Mouse (Mus musculus) hindbrain, embryonic 15.5 days (tissue): Measurements from ENCODE around the gene Mief2. TPM values are rescaled to one million over a fixed set of nuclear protein-coding genes. Genes with fewer than 3 reads are reported as not detected.

ENCODE experiments used
- ATAC-seq: fragments of 200-750 bp; cut with Nextera tagmentation; 2 replicates; pipeline ENCODE4 v1.8.0; 2017; ENCODE audit warnings: low read depth, moderate number of reproducible peaks, moderate TSS enrichment; ENCODE audit not compliant: low FRiP score
- H3K27ac ChIP-seq: fragments of 300-500 bp; sonication (generic); replicated peaks from 2 replicates; pipeline ENCODE4 v1.5.1; 2015; ENCODE audit warnings: mild to moderate bottlenecking, inconsistent platforms
- H3K27me3 ChIP-seq: fragments of 300-500 bp; sonication (generic); 2 replicates; pipeline ENCODE4 v1.6.1; 2015; ENCODE audit warnings: control low read depth, inconsistent platforms
- H3K36me3 ChIP-seq: fragments of 300-500 bp; sonication (generic); 2 replicates; pipeline ENCODE4 v1.6.1; 2015; ENCODE audit warnings: control low read depth, inconsistent platforms
- H3K4me1 ChIP-seq: fragments of 300-500 bp; sonication (generic); replicated peaks from 2 replicates; pipeline ENCODE4 v1.6.1; 2015; ENCODE audit warnings: control low read depth, inconsistent platforms
- H3K4me2 ChIP-seq: fragments of 300-500 bp; sonication (generic); 2 replicates; pipeline ENCODE4 v1.6.1; 2015; ENCODE audit warnings: moderate library complexity, mild to moderate bottlenecking, inconsistent platforms
- H3K4me3 ChIP-seq: fragments of 300-500 bp; sonication (generic); 2 replicates; pipeline ENCODE4 v1.5.1; 2015; ENCODE audit warnings: mild to moderate bottlenecking, inconsistent platforms
- H3K9ac ChIP-seq: fragments of 300-500 bp; sonication (generic); 2 replicates; pipeline ENCODE4 v1.6.1; 2015; ENCODE audit warnings: inconsistent platforms
- H3K9me3 ChIP-seq: fragments of 300-500 bp; sonication (generic); 2 replicates; pipeline ENCODE4 v1.6.1; 2016; ENCODE audit warnings: control low read depth, inconsistent platforms
- WGBS: fragments of 180-500 bp; shearing (Covaris S2); methylation state at CpG from one replicate; pipeline ENCODE4 v1.1.7; 2015; 5-methylcytosine and 5-hydroxymethylcytosine counted together
- polyA plus RNA-seq: library from polyadenylated mRNA; unstranded; fragments of >200 nt; fragmentation: Nextera tagmentation; extraction: Ambion mirVana; gene quantifications from 2 replicates; pipeline ENCODE4 v1.2.1, GENCODE M21; 2015

The Mief2 gene
- polyA plus RNA-seq, 1 experiment from 2014 or later: 27.0 TPM

DNA sequence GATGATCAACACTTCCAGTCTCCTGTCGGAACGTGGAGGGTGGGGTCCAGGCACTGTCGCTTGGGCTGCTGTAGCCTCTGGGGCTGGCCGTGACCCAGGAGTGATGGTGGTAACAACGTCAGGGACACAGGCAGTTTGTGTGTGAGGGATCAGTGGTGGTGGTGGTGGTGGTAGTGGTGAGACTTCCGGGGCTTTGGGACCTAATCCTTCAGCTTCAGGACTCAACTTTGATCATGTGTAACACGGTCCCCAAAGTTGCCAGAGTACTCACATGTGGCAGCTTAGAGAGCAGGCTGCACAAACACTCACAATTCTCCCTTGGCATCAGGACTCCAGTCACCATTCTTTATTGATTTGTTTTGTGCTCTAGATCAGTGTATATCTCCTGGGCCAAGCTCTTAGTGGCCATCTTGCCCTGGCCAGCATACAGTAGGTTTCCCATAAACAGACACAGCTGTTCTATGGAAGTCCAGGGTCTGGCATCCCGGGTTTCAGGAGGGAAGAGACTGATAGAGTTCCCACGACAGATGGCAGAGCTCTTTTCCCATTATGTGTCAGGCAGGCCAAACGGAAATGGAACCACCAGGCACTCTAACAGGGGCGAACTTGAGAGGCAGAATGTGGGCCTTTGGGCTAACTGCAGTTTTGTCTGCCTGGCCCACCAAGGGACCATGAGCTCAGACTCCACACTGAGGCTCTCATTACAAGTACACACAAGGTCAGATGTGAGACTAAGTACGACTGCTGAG, 632 bp upstream of the Mief2 start:
- Histone ChIP-seq H3K4me3 (peak overlapping the region; percentile 69), H3K9ac (peak overlapping the region; percentile 77), H3K36me3 (peaks cover 37% of the 10 kb centered on the region), H3K9me3 (no peaks in the 10 kb centered on the region), H3K27me3 (no peaks in the 10 kb centered on the region), H3K4me1 (peaks cover 36% of the 10 kb centered on the region), H3K27ac (peak overlapping the region; percentile 92), H3K4me2 (peak overlapping the region; percentile 77)
- 5% methylated on average over 12 of the region's 12 CpGs for WGBS
- peak; percentile 23; the same call in 1 of the 2 replicates for ATAC-seq

DNA sequence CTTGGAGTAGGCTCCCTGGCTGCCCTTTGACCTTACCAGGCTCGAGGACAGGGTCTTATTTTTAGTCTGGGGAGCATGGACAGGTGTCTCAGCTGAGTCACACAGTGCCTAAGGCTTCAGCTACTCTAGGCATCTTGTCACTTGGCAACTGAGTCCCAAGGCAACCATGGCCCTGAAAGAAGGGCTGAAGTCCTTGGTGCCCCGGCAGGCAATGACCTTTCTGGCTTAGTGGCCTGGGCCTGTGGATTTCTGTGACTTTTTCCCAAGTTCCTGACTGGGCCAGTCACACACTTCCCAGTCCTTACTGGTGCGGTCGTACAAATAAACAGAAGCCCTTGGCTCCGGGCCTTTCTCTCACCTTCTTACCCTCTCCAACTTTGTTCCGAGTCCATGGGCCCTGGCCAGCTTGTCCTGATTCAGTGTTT, 1.0 kb downstream of the Mief2 start:
- WGBS: 74% methylated on average over 6 of the region's 6 CpGs
- Histone ChIP-seq H3K4me3 (peak overlapping the region; percentile 69), H3K9ac (peak overlapping the region; percentile 61), H3K27ac (no peak overlapping the region), H3K4me1 (peaks cover 36% of the 10 kb centered on the region), H3K36me3 (peaks cover 27% of the 10 kb centered on the region), H3K27me3 (no peaks in the 10 kb centered on the region), H3K4me2 (peak overlapping the region; percentile 77), H3K9me3 (no peaks in the 10 kb centered on the region)
- ATAC-seq: no peak

- Histone ChIP-seq H3K36me3 (peaks cover 21% of the 10 kb centered on the region), H3K27me3 (no peaks in the 10 kb centered on the region), H3K4me2 (no peak overlapping the region), H3K9me3 (no peaks in the 10 kb centered on the region), H3K4me1 (peaks cover 33% of the 10 kb centered on the region), H3K4me3 (no peak overlapping the region), H3K27ac (no peak overlapping the region), H3K9ac (no peak overlapping the region)
- 92% methylated on average over 9 of the region's 9 CpGs for whole genome bisulfite sequencing
- no peak for ATAC-seq
Measured at GRCm38 (mm10) chr11:60730169-60730568, 2.0 kb downstream of the Mief2 start.

DNA sequence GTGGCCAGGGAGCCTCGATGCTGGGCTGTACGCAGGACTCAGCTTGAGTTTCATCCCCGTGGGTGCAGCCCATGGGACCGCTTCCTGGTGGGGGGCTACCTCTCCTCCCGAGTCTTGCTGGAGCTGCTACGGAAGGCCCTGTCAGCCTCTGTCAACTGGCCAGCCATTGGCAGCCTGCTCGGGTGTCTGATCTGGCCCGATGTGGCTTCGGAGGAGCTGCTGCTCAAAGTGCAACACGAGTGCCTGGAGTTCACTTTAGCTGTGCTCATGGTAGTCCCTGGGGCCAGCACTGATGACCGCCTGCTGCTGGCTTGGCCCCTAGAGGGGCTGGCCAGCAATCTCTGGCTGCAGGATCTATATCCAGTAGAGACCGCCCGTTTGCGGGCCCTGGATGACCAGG, 3.1 kb downstream of the Mief2 start:
- ATAC-seq: no peak
- Histone ChIP-seq H3K9me3 (no peaks in the 10 kb centered on the region), H3K4me1 (peaks cover 23% of the 10 kb centered on the region), H3K27me3 (no peaks in the 10 kb centered on the region), H3K4me2 (no peak overlapping the region), H3K27ac (no peak overlapping the region), H3K9ac (no peak overlapping the region), H3K36me3 (peaks cover 25% of the 10 kb centered on the region), H3K4me3 (no peak overlapping the region)
- WGBS: 92% methylated on average over 14 of the region's 14 CpGs

DNA sequence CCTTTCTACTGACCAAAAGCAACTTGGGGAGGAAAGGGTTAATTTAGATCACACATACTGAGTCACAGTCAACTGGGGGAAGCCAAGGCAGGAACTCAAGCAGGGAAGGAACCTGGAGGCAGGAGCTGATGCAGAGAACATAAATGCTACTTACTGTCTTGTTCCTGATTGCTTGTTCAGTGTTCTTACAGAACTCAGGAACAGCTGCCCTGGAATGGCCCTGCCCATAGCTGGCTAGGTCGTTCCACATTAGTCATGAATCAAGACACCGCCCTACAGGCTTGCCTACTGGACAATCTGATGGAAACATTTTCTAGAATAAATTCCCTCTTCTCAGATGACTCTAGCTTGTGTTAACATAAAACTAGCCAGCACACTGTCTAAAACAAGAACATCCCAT, 6.0 kb downstream of the Mief2 start:
- Histone ChIP-seq H3K27ac (no peak overlapping the region), H3K4me3 (no peak overlapping the region), H3K4me1 (peaks cover 5% of the 10 kb centered on the region), H3K9ac (no peak overlapping the region), H3K36me3 (peaks cover 26% of the 10 kb centered on the region), H3K4me2 (no peak overlapping the region), H3K9me3 (no peaks in the 10 kb centered on the region), H3K27me3 (no peaks in the 10 kb centered on the region)
- no peak for ATAC-seq
- 76% methylated on average over 2 of the region's 2 CpGs for WGBS

GRCm38 (mm10) chr11:60735191-60735590, 7.0 kb downstream of the Mief2 start:
- Histone ChIP-seq H3K27me3 (no peaks in the 10 kb centered on the region), H3K4me3 (no peak overlapping the region), H3K36me3 (peaks cover 29% of the 10 kb centered on the region), H3K9me3 (no peaks in the 10 kb centered on the region), H3K4me1 (no peaks in the 10 kb centered on the region; the same call in 1 of the 2 replicates), H3K4me2 (no peak overlapping the region), H3K9ac (no peak overlapping the region), H3K27ac (no peak overlapping the region)
- ATAC-seq: no peak
- WGBS: 76% methylated on average over 5 of the region's 5 CpGs

DNA sequence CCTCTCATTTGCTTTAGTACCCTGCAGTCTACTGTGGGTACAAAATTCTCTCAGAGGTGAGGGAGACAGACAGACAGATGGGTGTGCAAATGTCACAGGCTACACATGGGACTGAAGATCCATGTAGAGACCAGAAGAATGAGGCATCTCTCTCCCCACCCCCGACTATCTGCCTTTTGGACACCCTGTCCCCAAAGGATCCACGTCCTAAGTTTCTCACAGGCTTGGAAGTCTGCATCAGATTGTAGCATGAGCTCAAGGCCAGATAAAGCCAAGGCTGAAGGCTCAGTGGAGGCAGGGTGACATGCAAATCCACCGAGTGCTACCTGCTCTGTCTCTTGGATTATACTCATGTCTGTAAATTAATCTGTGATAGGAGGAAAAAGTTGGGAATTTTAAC, 8.3 kb downstream of the Mief2 start:
- no peaks in the 10 kb centered on the region for H3K27me3 ChIP-seq
- H3K27ac ChIP-seq: no peak overlapping the region
- H3K9me3 ChIP-seq: no peaks in the 10 kb centered on the region
- no peaks in the 10 kb centered on the region; the same call in 1 of the 2 replicates for H3K4me1 ChIP-seq
- no peak overlapping the region for H3K4me3 ChIP-seq
- WGBS: 90% methylated on average over 3 of the region's 3 CpGs
- H3K36me3 ChIP-seq: peaks cover 30% of the 10 kb centered on the region
- no peak for ATAC-seq
- no peak overlapping the region for H3K9ac ChIP-seq
- H3K4me2 ChIP-seq: no peak overlapping the region

- no peak for ATAC-seq
- peaks cover 32% of the 10 kb centered on the region for H3K36me3 ChIP-seq
- no peaks in the 10 kb centered on the region for H3K9me3 ChIP-seq
Measured at GRCm38 (mm10) chr11:60737450-60737849, 9.3 kb downstream of the Mief2 start.

DNA sequence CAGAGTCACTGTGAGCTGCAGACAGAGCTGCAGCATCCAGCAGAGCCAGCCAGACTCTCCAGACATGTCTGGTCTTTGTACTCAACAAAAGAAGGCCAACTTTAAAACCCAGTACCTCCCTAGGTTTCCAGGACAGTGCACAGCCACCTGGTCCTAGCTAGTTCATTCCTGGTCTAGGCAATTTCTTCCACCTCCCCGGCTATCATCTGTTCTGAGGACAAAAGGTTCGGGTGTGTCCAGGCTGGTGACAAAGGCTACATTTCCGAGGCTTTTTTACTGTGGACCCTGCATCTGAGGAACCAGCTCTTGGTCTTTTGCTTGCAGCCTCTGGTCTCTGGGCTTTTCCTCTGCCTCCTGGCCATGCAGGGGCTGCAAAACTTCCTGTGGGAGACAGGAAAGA, 12.1 kb downstream of the Mief2 start:
- H3K27me3 ChIP-seq: no peaks in the 10 kb centered on the region
- H3K36me3 ChIP-seq: peaks cover 42% of the 10 kb centered on the region
- H3K9ac ChIP-seq: no peak overlapping the region
- ATAC-seq: no peak
- no peaks in the 10 kb centered on the region for H3K9me3 ChIP-seq
- H3K4me2 ChIP-seq: no peak overlapping the region
- WGBS: 85% methylated on average over 3 of the region's 3 CpGs
- no peak overlapping the region for H3K4me3 ChIP-seq
- no peaks in the 10 kb centered on the region for H3K4me1 ChIP-seq
- no peak overlapping the region for H3K27ac ChIP-seq

More at GRCm38 (mm10) chr11:60737450-60737849, 9.3 kb downstream of the Mief2 start:
- Histone ChIP-seq H3K4me2 (no peak overlapping the region), H3K4me3 (no peak overlapping the region), H3K27ac (no peak overlapping the region), H3K4me1 (no peaks in the 10 kb centered on the region), H3K9ac (no peak overlapping the region), H3K27me3 (no peaks in the 10 kb centered on the region)

DNA sequence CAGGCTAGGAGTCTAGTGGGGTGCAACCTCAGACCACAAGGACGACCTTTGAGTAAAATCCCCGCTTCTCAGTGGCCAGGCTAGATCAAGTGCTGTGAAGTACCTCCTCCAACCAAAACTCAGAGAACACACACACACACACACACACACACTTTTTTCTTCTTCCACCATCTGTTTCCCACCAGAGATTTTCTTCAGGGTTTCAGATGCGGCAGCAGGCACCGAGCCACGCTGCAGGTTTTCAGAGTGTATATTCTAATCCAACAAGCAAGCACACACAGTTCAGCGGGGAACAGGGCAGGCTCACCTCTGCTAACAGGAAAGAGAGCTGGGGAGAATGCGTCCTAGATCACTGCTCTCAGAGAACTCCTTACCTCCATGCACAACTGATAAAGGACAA, 27.4 kb downstream of the Mief2 start:
- Histone ChIP-seq H3K4me3 (no peak overlapping the region), H3K4me2 (no peak overlapping the region), H3K27me3 (no peaks in the 10 kb centered on the region), H3K4me1 (no peaks in the 10 kb centered on the region), H3K9me3 (no peaks in the 10 kb centered on the region), H3K36me3 (peaks cover 58% of the 10 kb centered on the region), H3K27ac (no peak overlapping the region), H3K9ac (no peak overlapping the region)
- WGBS: 98% methylated on average over 7 of the region's 7 CpGs
- no peak for ATAC-seq

- no peaks in the 10 kb centered on the region for H3K9me3 ChIP-seq
- 98% methylated on average over 3 of the region's 3 CpGs for WGBS
- no peaks in the 10 kb centered on the region for H3K27me3 ChIP-seq
- H3K4me2 ChIP-seq: no peak overlapping the region
- no peak for ATAC-seq
- H3K36me3 ChIP-seq: peaks cover 32% of the 10 kb centered on the region
- no peak overlapping the region for H3K4me3 ChIP-seq
- no peak overlapping the region for H3K27ac ChIP-seq
- no peak overlapping the region for H3K9ac ChIP-seq
- H3K4me1 ChIP-seq: no peaks in the 10 kb centered on the region
Measured at GRCm38 (mm10) chr11:60761681-60762080, 33.5 kb downstream of the Mief2 start.

DNA sequence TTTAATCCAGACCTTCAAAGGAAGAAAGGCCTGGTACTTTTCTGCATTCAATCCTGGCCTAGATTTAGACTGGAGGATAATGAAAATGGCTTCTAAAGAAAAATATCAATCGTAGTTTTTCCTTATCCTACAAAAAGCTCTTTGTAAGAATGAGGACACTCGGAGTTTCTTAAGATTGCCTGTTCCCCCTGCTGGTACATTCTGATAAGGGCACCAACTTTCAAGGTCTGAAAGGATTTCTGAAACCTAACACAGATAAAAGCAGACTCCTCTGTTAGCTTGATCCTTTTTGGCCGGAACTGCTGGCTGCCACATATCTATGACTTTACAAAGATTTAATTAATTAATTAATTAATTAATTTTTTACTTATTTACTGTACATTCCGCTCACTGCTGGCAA, 38.8 kb downstream of the Mief2 start:
- Histone ChIP-seq H3K4me3 (no peak overlapping the region), H3K36me3 (0 out of 2 replicates have a peak, but pooled peaks cover under 1% of the 10 kb centered on the region), H3K4me1 (no peaks in the 10 kb centered on the region), H3K4me2 (no peak overlapping the region), H3K27me3 (no peaks in the 10 kb centered on the region), H3K9ac (no peak overlapping the region), H3K9me3 (no peaks in the 10 kb centered on the region), H3K27ac (no peak overlapping the region)
- 95% methylated on average over 4 of the region's 4 CpGs for WGBS
- no peak for ATAC-seq

GRCm38 (mm10) chr11:60769322-60769721, 41.1 kb downstream of the Mief2 start:
- Histone ChIP-seq H3K27me3 (no peaks in the 10 kb centered on the region), H3K36me3 (no peaks in the 10 kb centered on the region), H3K4me3 (no peak overlapping the region), H3K4me1 (peaks cover 5% of the 10 kb centered on the region; the same call in 1 of the 2 replicates), H3K27ac (no peak overlapping the region), H3K9ac (no peak overlapping the region), H3K4me2 (no peak overlapping the region), H3K9me3 (no peaks in the 10 kb centered on the region)
- WGBS: 87% methylated on average over 2 of the region's 2 CpGs
- no peak for ATAC-seq
